Mouse (Mus musculus): Measurements from ENCODE around the gene Kcnh8. TPM values are rescaled to one million over a fixed set of nuclear protein-coding genes. Genes with fewer than 3 reads are reported as not detected.

Gene Kcnh8
- polyA plus RNA-seq, 1 experiment from 2014 or later = not detected

DNA sequence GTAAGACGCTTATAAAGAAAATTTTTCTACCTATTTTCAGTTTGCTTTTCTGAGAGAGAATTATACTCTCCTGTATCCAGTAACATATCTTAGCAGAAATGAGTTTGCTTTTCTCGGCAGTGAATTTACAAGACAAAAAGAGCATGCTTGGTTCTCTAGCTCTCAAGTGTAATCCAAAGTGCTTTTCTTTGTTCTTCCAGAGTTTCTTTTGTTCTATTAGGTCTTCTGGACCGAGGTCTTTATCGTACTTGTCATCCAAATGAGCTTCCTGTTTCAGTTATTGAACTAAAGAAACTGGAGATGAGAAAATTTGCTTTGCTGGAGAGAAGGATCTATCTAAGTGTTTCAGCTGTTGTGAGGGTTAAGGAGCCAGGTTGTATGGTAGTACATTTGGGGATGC lies 8.9 kb downstream of the Kcnh8 start:
- 38% methylated on average over 4 of the region's 4 CpGs for WGBS (ENCODE audit: insufficient replicate concordance)
- Histone ChIP-seq H3K4me1 (replicated peaks) (no peaks in the 10 kb centered on the region), H3K27ac (replicated peaks) (no peak overlapping the region), H3K27me3 (no peaks in the 10 kb centered on the region), H3K9ac (no peak overlapping the region), H3K4me3 (replicated peaks) (no peak overlapping the region), H3K4me2 (no peak overlapping the region), H3K9me3 (replicated peaks) (no peaks in the 10 kb centered on the region), H3K36me3 (replicated peaks) (no peaks in the 10 kb centered on the region)
- no peak for ATAC-seq (ENCODE audit: insufficient read depth)

DNA sequence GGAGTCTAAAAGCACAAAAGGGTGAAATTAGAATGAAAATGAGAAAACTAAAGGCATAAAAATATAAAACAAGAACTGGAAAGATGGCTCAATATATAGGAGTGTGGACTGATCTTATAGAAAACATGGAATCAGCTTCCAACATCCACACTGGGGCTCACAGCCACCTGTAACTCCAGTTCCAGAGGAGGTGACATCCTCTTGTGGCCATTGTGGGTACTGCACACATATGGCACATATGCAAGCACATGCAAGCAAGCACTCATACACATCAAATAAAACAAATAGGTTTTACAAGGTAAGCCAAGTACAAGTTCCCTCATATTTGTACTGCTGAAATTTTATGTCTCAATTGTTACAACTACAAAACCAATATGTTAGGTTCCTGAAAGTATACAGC lies 46.7 kb downstream of the Kcnh8 start:
- Histone ChIP-seq H3K4me1 (replicated peaks) (no peaks in the 10 kb centered on the region), H3K27me3 (no peaks in the 10 kb centered on the region), H3K9ac (no peak overlapping the region), H3K4me3 (replicated peaks) (no peak overlapping the region), H3K4me2 (no peak overlapping the region), H3K36me3 (replicated peaks) (no peaks in the 10 kb centered on the region), H3K27ac (replicated peaks) (no peak overlapping the region), H3K9me3 (replicated peaks) (no peaks in the 10 kb centered on the region)
- no peak for ATAC-seq (ENCODE audit: insufficient read depth)

DNA sequence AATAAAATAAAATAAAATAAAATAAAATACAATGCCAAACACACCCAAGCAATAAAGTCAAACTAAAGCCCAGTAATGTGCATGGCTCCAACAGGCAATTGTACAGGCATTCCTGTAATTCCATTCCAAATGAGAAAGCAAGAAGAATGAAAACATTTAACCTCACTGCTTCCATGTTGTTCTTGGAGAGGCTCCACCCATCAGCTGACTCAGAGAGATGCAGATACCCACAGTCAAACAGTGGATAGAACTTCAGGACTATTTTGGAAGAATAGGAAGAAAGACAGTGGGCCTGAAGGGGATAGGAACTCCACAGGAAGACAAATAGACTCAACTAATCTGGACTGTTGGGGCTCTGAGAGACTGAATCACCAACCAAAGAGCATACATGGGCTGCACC lies 89.5 kb downstream of the Kcnh8 start:
- H3K36me3 ChIP-seq (replicated peaks) = no peaks in the 10 kb centered on the region
- H3K4me2 ChIP-seq = no peak overlapping the region
- H3K4me3 ChIP-seq (replicated peaks) = no peak overlapping the region
- no peaks in the 10 kb centered on the region for H3K27me3 ChIP-seq
- no peak overlapping the region for H3K9ac ChIP-seq
- H3K9me3 ChIP-seq (replicated peaks) = no peaks in the 10 kb centered on the region
- H3K27ac ChIP-seq (replicated peaks) = no peak overlapping the region
- ATAC-seq (ENCODE audit: insufficient read depth) = no peak
- no peaks in the 10 kb centered on the region for H3K4me1 ChIP-seq (replicated peaks)

DNA sequence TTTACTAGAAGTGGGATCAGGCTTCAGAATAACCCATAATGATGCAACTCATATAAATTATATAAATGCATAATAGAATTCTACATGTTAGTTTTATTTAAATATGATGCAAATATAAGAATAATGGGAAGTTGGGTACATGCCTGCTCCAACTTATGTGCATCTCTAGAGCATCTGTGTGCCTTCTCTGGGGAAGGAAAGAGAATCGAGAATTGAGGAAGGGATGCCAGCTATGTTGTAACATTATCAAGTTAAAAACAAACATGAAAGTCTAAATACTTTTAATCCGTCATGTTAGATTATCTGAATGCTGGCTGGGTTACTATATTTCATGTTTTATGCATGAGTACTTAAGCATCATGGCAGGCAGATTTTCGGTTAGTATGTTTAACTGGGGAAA lies 99.4 kb downstream of the Kcnh8 start:
- H3K27me3 ChIP-seq = no peaks in the 10 kb centered on the region
- no peaks in the 10 kb centered on the region for H3K9me3 ChIP-seq (replicated peaks)
- no peaks in the 10 kb centered on the region for H3K36me3 ChIP-seq (replicated peaks)
- no peak overlapping the region for H3K9ac ChIP-seq
- H3K4me3 ChIP-seq (replicated peaks) = no peak overlapping the region
- WGBS (ENCODE audit: insufficient replicate concordance) = 53% methylated on average over 3 of the region's 3 CpGs
- ATAC-seq (ENCODE audit: insufficient read depth) = no peak
- H3K27ac ChIP-seq (replicated peaks) = no peak overlapping the region
- H3K4me2 ChIP-seq = no peak overlapping the region
- no peaks in the 10 kb centered on the region for H3K4me1 ChIP-seq (replicated peaks)

DNA sequence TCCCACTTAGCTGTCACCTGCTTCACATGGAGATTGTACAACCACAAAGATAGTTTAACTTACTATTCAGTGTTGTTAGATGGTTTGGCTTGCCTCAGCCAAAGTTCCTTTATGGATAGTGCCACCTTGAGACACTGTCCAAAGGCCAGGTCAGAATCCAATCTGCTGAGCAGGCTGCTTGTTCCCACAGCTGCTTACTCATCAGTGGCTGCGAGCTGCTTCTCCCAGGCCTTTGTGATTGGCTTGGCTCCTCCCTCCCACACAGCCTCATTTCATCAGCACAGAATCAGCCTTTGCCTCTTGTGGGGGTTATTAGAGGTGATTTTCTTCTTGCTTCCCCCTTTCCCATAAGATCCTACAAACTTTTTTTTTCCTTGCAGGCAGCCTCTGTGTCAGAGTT lies 109.8 kb downstream of the Kcnh8 start:
- no peaks in the 10 kb centered on the region for H3K4me1 ChIP-seq (replicated peaks)
- no peak for ATAC-seq (ENCODE audit: insufficient read depth)

DNA sequence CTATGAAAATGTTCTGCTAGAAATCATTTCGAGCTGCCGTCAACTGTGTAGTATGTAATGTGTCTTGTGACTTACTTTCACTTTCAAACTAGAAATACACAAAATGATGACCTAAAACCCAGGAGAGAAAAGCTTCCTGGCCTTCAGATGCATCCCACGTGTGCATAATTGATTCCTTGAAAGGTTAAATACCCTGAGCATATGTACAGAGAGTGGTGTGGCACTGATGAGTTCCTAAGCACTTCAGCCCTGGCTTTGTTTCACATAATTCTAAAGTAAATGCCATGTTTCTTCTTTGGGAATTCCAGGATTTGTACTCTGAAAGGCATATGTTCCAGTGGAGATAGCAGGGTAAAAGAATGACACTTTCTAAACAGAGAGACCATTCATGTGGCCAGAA lies 119.7 kb downstream of the Kcnh8 start:
- Histone ChIP-seq H3K27me3 (no peaks in the 10 kb centered on the region), H3K9ac (no peak overlapping the region), H3K9me3 (replicated peaks) (no peaks in the 10 kb centered on the region), H3K27ac (replicated peaks) (no peak overlapping the region), H3K4me1 (replicated peaks) (no peaks in the 10 kb centered on the region), H3K4me3 (replicated peaks) (no peak overlapping the region), H3K36me3 (replicated peaks) (no peaks in the 10 kb centered on the region), H3K4me2 (no peak overlapping the region)
- no peak for ATAC-seq (ENCODE audit: insufficient read depth)
- WGBS (ENCODE audit: insufficient replicate concordance) = 50% methylated on average over 3 of the region's 3 CpGs

More for the DNA sequence above, 109.8 kb downstream of the Kcnh8 start:
- no peaks in the 10 kb centered on the region for H3K9me3 ChIP-seq (replicated peaks)
- H3K9ac ChIP-seq = no peak overlapping the region
- no peak overlapping the region for H3K4me2 ChIP-seq
- no peaks in the 10 kb centered on the region for H3K27me3 ChIP-seq
- 22% methylated on average over 1 of the region's 1 CpGs for WGBS (ENCODE audit: insufficient replicate concordance)
- H3K4me3 ChIP-seq (replicated peaks) = no peak overlapping the region
- no peaks in the 10 kb centered on the region for H3K36me3 ChIP-seq (replicated peaks)
- no peak overlapping the region for H3K27ac ChIP-seq (replicated peaks)

DNA sequence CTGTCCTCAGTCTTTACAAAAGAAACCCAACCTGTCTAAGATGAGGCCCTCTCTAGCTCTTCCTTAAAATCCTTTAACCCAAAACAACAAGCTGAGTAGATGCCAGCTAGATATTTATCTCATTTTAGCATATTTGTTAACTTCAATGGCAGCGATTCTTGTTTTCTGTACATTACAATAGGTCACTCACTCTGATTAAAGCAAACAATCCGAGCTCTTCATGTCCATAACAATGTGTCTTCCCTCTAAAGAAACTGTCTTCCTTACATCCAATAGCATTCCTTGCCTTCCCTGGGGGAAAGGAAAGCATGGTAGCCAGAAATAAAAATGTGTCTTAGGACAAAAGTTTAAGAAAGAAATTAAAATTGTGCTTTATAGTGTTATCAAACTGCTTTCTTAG lies 126.3 kb downstream of the Kcnh8 start:
- H3K4me1 ChIP-seq (replicated peaks) = no peaks in the 10 kb centered on the region
- no peaks in the 10 kb centered on the region for H3K36me3 ChIP-seq (replicated peaks)
- ATAC-seq (ENCODE audit: insufficient read depth) = no peak
- H3K9me3 ChIP-seq (replicated peaks) = no peaks in the 10 kb centered on the region
- no peaks in the 10 kb centered on the region for H3K27me3 ChIP-seq
- 44% methylated on average over 2 of the region's 2 CpGs for WGBS (ENCODE audit: insufficient replicate concordance)
- no peak overlapping the region for H3K27ac ChIP-seq (replicated peaks)
- no peak overlapping the region for H3K4me2 ChIP-seq
- H3K4me3 ChIP-seq (replicated peaks) = no peak overlapping the region
- no peak overlapping the region for H3K9ac ChIP-seq

DNA sequence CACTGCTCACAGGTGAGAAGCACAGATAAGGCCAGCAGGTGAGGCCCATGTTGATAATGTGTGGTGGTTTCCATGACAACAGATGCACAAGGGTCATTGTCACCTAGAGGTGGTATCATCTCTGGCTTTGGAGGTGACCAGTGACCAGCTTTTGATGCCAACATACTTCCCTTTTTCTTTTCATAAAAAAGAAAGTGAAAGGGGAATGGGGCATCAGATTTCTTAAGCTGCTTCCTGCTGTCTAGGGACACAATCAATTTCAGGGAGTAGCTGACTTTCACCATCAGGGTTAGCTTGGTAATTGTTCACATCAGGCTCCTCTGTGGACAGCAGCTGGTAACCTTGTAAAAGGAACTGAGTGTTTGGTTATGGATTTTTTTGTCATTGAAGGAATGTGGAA lies 135.9 kb downstream of the Kcnh8 start:
- Histone ChIP-seq H3K36me3 (replicated peaks) (no peaks in the 10 kb centered on the region), H3K9me3 (replicated peaks) (no peaks in the 10 kb centered on the region), H3K27ac (replicated peaks) (no peak overlapping the region), H3K9ac (no peak overlapping the region), H3K4me2 (no peak overlapping the region), H3K27me3 (no peaks in the 10 kb centered on the region), H3K4me3 (replicated peaks) (no peak overlapping the region), H3K4me1 (replicated peaks) (no peaks in the 10 kb centered on the region)
- ATAC-seq (ENCODE audit: insufficient read depth) = no peak

DNA sequence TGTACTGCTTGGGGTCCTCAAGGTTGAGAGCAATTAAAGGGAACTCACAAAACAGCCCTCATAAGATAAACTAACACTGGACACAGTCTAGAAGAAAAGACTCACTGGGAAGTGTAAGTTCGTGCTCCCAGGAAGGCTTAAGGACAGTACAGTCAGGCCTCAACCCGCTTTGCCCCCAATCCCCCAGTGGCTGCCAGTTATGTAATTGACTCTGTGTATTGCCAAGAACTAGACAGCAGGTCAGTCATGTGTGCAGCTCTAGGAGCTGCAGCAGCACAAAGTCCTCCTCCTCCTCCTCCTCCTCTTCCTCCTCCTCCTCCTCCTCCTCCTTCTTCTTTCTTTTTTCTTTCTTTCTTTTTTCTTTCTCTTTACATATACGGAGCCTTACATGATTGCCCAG lies 185.6 kb downstream of the Kcnh8 start:
- H3K4me3 ChIP-seq (replicated peaks) = no peak overlapping the region
- no peaks in the 10 kb centered on the region for H3K27me3 ChIP-seq
- WGBS (ENCODE audit: insufficient replicate concordance) = 51% methylated on average over 3 of the region's 3 CpGs
- H3K4me1 ChIP-seq (replicated peaks) = no peaks in the 10 kb centered on the region
- ATAC-seq (ENCODE audit: insufficient read depth) = no peak
- no peak overlapping the region for H3K27ac ChIP-seq (replicated peaks)
- no peak overlapping the region for H3K4me2 ChIP-seq
- H3K36me3 ChIP-seq (replicated peaks) = no peaks in the 10 kb centered on the region
- no peaks in the 10 kb centered on the region for H3K9me3 ChIP-seq (replicated peaks)
- no peak overlapping the region for H3K9ac ChIP-seq

DNA sequence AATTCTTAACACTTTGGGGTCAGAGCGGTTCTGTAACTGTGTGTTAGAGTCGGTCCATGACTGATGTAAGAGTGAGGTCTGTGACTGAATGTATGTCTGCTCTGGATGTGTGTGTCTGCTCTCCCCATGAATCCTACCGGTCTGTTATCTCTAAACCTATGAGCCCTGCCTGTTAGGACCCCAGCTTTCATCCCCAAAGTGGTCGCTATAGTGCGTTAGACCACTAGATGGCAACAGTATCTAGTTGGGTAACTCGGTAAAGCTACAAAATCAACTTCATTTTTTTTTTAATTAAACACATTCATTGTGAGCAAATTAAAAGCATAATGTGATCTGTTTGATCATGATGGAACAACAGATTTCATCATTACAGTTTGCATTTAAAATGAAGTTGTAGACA lies 202.0 kb downstream of the Kcnh8 start:
- Histone ChIP-seq H3K4me1 (replicated peaks) (no peaks in the 10 kb centered on the region), H3K9me3 (replicated peaks) (0 out of 2 replicates have a peak, but pooled peaks cover 2% of the 10 kb centered on the region), H3K27me3 (no peaks in the 10 kb centered on the region), H3K9ac (no peak overlapping the region), H3K27ac (replicated peaks) (no peak overlapping the region), H3K4me3 (replicated peaks) (no peak overlapping the region), H3K4me2 (no peak overlapping the region), H3K36me3 (replicated peaks) (no peaks in the 10 kb centered on the region)
- ATAC-seq (ENCODE audit: insufficient read depth) = no peak
- 47% methylated on average over 6 of the region's 6 CpGs for whole genome bisulfite sequencing (ENCODE audit: insufficient replicate concordance)

DNA sequence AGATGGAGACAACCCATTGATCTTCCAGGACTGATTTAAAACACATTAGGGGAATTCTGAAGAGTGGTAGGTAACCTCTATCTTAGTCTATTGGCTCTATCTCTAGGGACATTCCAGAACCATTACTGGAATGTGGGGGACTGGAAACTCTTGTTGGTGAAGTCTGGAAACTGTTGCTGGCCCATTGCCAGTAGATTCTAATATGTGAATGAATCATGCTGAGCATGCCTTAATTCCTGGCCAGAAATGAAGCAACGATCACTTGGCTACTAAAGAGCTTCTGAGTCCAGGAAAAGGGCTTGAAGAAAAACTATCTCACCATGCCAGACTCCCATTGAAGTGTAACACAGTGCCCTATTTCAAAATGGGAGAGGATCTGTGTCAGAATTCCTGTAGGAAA lies 208.3 kb downstream of the Kcnh8 start:
- no peak for ATAC-seq (ENCODE audit: insufficient read depth)
- WGBS (ENCODE audit: insufficient replicate concordance) = 46% methylated on average over 1 of the region's 1 CpGs

DNA sequence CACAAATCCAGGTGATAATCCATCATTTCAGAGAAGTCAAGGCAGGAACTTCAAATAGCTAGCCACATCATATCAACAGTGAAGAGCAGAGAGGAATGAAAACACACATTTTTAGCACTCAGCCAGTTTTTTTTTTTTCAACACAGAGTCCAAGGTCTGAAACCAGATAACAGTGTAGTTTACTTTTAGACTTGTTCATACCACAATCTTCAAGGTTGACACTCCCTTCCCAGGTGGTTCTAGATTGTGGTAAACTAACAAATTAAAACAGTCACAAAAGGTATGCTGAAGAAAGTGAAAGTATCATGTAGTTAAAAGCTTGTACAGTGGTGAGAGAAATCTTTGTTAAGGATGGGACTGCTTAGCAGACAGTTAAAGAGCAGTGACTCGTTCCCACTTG lies 216.5 kb downstream of the Kcnh8 start:
- WGBS (ENCODE audit: insufficient replicate concordance) = 49% methylated on average over 1 of the region's 1 CpGs
- Histone ChIP-seq H3K36me3 (replicated peaks) (no peaks in the 10 kb centered on the region), H3K27me3 (no peaks in the 10 kb centered on the region), H3K9me3 (replicated peaks) (no peaks in the 10 kb centered on the region), H3K27ac (replicated peaks) (no peak overlapping the region), H3K9ac (no peak overlapping the region), H3K4me1 (replicated peaks) (no peaks in the 10 kb centered on the region), H3K4me3 (replicated peaks) (no peak overlapping the region), H3K4me2 (no peak overlapping the region)
- no peak for ATAC-seq (ENCODE audit: insufficient read depth)

More for the DNA sequence above, 208.3 kb downstream of the Kcnh8 start:
- no peak overlapping the region for H3K4me3 ChIP-seq (replicated peaks)
- H3K27ac ChIP-seq (replicated peaks) = no peak overlapping the region
- H3K4me1 ChIP-seq (replicated peaks) = no peaks in the 10 kb centered on the region
- H3K4me2 ChIP-seq = no peak overlapping the region
- H3K9ac ChIP-seq = no peak overlapping the region
- H3K9me3 ChIP-seq (replicated peaks) = no peaks in the 10 kb centered on the region
- H3K36me3 ChIP-seq (replicated peaks) = no peaks in the 10 kb centered on the region
- H3K27me3 ChIP-seq = no peaks in the 10 kb centered on the region
